Mouse (Mus musculus): ENCODE measurements around the gene Pmm1.

Gene Pmm1

DNA sequence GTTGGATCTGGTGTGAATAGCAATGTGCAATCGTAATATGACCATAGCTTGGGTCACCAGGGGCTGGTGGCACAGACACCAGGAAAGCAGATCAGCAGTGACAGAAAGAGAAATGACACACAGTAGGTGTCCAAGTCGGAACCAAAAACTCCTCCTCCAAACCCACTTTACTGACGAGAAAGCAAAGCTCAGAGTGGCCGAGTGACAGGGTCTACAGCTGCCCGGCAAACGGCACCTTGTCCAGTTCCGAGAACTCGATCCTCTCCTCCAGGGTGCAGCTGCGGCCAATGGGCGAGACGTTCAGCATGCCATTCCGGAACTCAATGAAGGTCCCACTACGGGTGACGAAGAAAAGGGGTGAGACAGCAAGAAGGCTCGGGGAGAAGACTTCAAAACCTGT, 5.3 kb downstream of the Pmm1 start:
- no peak for DNase-seq

GRCm38 (mm10) chr15:81954716-81955115, 6.0 kb downstream of the Pmm1 start:
- no peak for DNase-seq

- no peak for DNase-seq
These were observed 6.6 kb downstream of the Pmm1 start for GRCm38 (mm10) chr15:81954151-81954583.

DNA sequence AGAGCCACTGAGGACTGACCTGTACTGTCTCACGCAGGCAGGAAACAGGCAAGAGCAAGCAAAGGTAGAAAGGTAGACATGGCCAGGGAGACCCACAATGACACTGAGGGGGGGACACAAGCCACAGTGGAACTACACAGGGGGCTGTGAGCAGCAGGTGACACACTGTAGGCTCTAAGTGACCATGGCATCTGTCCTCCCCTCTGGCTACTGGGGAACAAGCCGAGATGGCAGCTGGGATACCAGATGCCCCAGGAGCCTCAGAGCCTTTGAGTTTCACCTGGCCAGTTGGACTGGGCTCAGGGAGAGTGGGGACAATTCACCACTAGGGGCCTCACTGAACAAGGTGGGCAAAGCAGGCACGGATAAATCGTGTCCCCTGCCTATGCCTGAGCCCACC, 8.4 kb downstream of the Pmm1 start:
- DNase-seq = no peak

DNA sequence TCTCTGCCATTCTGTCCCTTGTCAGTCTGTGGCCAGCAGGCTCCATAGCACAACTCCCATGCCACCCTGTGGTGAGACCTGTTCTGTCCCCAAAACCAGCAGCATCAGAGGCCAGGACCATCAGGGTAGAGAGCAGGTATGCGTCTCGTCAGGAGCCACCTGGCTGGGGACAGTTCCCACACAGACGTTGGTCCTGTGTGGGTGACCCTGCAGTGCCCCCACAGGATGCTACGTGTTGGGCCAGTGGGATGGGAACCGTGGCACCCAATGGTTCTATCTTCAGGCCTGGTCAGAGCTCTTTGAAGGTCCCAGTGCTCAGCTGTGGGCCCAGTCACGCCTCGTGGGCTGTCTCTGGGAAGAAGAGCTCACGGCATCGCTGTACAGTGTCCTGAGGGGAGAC, 9.6 kb downstream of the Pmm1 start:
- DNase-seq = no peak

- DNase-seq = no peak
These were observed 10.0 kb downstream of the Pmm1 start for GRCm38 (mm10) chr15:81950716-81951115.

- DNase-seq = peak; percentile 35
These were observed 11.1 kb downstream of the Pmm1 start for GRCm38 (mm10) chr15:81949476-81950131.

DNA sequence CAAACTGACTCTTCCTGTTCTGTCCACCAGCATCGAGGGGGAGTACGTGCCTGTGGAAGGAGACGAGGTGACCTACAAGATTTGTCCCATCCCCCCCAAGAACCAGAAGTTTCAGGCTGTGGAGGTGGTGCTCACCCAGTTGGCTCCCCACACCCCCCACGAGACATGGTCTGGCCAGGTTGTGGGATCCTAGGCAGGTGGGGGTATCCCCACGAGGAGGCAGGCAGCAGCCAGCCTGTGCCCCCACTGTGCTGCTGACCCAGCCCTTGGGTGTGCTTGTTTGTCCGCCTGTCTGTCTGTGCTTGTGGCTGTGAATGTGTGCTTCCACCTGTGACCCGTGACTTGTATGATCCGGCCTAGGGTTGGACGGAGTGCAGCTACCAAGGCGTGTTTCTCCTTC, 11.7 kb downstream of the Pmm1 start:
- DNase-seq = no peak

GRCm38 (mm10) chr15:81943176-81943749, 17.5 kb downstream of the Pmm1 start:
- DNase-seq = no peak

DNA sequence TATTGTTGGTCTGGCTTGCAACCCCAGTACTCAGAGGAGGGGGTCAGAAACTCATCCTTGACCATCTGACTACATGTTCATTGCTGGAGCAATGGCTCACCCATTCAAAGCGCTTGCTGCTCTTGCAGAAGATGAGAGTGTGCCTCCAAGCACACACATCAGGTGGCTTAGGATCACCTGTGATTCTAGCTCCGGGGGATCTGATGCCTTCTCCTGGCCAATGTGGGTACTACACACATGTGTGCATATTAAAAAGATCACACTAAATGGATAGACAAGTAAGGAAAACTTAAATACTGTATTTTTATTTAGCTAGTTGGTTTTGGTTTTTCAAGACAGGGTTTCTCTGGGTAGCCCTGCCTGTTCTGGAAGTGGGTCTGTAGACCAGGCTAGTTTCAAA, 19.7 kb downstream of the Pmm1 start:
- DNase-seq = no peak

DNA sequence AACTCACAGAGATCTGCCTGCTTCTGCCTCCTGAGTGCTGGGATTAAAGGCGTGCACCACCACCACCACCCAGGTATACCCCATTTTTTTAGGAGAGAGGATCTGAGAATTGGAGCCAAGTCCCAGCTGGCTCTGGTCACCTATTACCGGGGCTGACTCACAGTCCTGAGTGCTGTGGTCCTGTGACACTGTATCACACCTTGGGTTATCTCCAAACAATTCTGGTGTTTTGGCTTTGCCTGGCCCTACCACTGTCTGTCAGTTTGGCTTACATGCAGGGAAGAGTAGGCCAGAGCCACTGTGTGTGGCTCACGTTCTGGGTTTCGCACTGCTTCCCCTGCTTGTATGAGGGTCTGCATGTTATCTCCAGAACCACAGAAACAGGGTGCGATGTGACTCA, 20.5 kb downstream of the Pmm1 start:
- no peak for DNase-seq

DNA sequence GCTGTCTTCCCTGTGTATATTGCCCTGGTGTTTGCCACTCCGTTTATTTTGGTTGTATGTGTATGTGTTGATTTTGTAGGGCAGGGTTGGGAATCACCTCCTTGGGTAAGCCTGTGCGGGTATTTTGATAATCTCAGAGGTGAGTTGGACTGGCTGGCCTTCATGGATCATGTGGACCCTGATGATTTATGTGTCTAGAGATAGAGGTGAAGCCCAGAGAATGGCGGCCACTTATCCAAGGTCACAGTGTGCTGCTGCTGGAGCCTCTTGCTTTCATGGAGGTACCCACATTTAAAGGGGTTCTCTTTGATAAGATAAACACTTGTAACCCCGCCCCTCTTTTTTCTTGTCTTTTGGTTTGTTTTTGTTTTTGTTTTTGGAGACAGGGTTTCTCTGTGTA, 21.0 kb downstream of the Pmm1 start:
- DNase-seq = no peak

GRCm38 (mm10) chr15:81939157-81939715, 21.5 kb downstream of the Pmm1 start:
- no peak for DNase-seq

DNA sequence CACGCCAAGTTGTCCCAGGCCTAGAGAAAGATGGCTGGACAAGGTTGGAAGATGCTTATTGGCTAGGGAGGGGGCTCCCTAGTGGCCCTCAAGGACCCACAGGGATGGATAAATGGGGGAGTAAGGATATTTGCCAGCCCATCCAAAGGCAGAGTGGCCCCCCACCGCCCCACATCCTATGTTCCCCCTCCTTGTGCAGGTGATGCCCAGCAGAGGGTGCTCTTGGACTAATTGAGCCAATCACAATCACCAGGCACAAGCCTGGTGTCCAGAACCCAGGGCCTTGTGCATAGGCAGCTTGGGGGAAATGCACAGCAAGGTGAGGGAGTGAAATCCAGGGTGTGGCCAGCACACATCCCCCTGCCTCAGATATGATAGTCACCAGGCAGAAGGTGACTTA, 22.5 kb downstream of the Pmm1 start:
- DNase-seq = peak; percentile 51

GRCm38 (mm10) chr15:81937098-81937972, 23.4 kb downstream of the Pmm1 start:
- DNase-seq = no peak

- peak; percentile 67 for DNase-seq
These were observed 24.1 kb downstream of the Pmm1 start, which contains the start of gene Csdc2 for GRCm38 (mm10) chr15:81936679-81937078. TSS of gene Csdc2 (plus strand) at chr15:81936759.

DNA sequence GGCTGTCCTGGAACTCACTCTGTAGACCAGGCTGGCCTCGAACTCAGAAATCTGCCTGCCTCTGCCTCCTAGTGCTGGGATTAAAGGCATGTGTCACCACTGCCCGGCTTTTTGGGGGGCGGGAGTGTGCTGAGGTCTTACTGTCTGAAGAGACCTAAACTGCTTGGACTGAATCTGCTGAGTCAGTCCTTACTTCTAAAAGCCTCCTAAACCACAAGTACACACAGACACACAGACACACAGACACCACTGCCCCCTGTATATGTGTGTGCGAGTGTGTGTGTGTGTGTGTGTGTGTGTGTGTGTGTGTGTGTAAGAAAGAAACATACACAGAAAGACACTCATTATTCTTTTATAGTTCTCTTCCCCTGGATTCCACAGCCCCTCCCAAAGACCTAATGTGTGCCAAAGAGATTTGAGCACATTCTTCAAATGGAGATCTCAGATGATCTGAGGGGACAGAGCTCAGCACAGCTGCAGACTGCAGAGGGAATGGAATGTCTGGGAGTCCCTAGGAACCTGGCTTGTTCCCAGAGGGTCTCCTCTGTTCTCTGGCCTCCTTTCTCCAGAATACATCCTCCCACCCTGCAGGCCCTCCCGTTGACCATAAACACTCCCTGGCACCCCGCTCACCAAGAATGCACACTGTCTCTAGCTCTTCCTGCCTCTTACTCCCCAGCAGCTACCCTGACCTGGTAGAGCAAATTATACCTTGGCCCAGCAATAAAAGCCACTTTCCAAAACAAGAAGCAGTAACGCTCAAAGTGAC, 24.7 kb downstream of the Pmm1 start:
- DNase-seq = no peak

- no peak for DNase-seq
These were observed 26.7 kb downstream of the Pmm1 start for GRCm38 (mm10) chr15:81933986-81934385.

DNA sequence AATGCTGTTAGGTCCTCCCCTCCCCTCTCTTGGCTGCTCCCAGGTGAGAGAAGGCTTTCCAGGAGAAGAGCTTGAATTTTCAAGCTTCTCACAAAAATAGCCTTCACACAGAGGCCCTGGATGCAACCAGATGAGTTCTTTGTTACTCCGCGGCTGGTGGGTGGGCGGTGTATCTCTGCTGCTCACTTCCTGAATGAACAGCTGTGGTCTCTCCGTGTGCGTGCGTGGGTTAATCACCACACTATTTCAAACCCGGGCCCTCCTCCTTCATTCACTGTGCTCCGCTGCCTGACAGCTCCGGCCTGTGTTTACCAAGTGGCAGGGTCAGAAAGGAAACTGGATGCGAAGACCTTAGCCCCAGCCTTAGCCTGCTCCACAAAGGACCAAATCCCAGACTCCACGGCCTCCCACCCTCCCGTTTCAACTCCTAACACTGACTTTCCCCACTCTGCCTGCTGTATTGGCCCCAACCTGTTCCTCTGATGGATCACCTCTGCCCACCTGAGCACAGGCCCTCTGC, 27.7 kb downstream of the Pmm1 start:
- no peak for DNase-seq

DNA sequence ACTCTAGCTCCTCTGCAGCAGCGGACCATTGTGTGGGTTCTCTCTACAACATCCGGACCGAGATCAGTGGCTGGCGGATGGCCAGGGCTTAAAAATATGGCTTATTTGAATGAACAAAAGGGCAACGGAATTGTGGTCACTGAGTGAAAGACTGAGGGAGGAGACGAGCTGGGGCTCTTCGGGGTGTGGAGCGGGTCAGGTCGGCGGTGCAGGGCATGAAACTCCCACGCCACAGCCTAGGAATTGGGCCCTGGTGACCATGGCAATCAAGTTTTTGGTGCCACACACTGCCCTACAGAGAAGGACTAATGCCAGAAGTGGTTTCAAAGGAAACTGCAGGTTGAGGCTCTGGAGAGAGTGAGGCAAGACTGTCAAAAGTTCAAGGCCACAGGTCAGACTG, 32.5 kb downstream of the Pmm1 start:
- DNase-seq = peak; percentile 69

DNA sequence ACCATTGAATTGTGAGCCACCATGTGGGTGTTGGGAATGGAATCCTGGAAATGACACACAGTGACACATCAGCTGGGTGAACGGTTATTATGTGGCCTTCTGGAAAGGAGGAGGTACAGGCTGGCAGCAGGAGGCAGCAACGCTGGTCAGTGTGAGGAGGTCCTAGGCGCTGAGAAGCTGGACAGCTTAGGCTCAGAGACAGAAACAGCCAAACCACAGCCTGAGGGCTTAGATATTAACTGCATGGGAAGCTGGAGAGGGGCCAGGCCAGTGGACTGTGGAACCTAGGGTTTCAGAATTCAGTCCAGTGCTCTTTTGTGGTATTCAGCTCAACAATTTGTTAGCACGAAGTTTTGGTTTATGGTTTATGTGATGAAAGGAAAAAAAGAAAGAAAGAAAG, 33.0 kb downstream of the Pmm1 start:
- DNase-seq = peak; percentile 79

- no peak for DNase-seq
These were observed 34.3 kb downstream of the Pmm1 start for GRCm38 (mm10) chr15:81926446-81926822.

Data from kidney, adult 18-20 months (tissue).